Mouse (Mus musculus): ENCODE results near the gene Mfsd4a. TPM values are rescaled to one million over a fixed set of nuclear protein-coding genes. Genes with fewer than 3 reads are reported as not detected.

Gene Mfsd4a
- polyA plus RNA-seq, 1 experiment from 2014 or later: 7.2 TPM

GRCm38 (mm10) chr1:132003111-132003510 is 64.8 kb downstream of the Mfsd4a start:
- Histone ChIP-seq H3K27me3 (no peaks in the 10 kb centered on the region), H3K9me3 (replicated peaks) (no peaks in the 10 kb centered on the region), H3K4me1 (replicated peaks) (peaks cover 5% of the 10 kb centered on the region), H3K4me2 (no peak overlapping the region), H3K4me3 (no peak overlapping the region), H3K36me3 (no peaks in the 10 kb centered on the region), H3K9ac (no peak overlapping the region), H3K27ac (peak overlapping the region; percentile 50)
- no peak for ATAC-seq (replicated peaks; ENCODE audit: insufficient number of reproducible peaks, insufficient read depth, low FRiP score, low read depth)
- WGBS: 54% methylated on average over 2 of the region's 2 CpGs

GRCm38 (mm10) chr1:132001880-132002330 is 66.0 kb downstream of the Mfsd4a start:
- Histone ChIP-seq H3K4me2 (no peak overlapping the region), H3K27me3 (no peaks in the 10 kb centered on the region), H3K4me3 (no peak overlapping the region), H3K36me3 (no peaks in the 10 kb centered on the region), H3K9me3 (replicated peaks) (no peaks in the 10 kb centered on the region), H3K27ac (no peak overlapping the region), H3K9ac (no peak overlapping the region), H3K4me1 (replicated peaks) (peaks cover 5% of the 10 kb centered on the region)
- 79% methylated on average over 4 of the region's 4 CpGs for WGBS
- ATAC-seq (replicated peaks; ENCODE audit: insufficient number of reproducible peaks, insufficient read depth, low FRiP score, low read depth): no peak

GRCm38 (mm10) chr1:132000506-132000905 is 67.4 kb downstream of the Mfsd4a start:
- H3K36me3 ChIP-seq: no peaks in the 10 kb centered on the region
- no peaks in the 10 kb centered on the region for H3K4me1 ChIP-seq (replicated peaks)
- no peaks in the 10 kb centered on the region for H3K27me3 ChIP-seq
- no peak overlapping the region for H3K4me3 ChIP-seq
- no peak for ATAC-seq (replicated peaks; ENCODE audit: insufficient number of reproducible peaks, insufficient read depth, low FRiP score, low read depth)
- no peak overlapping the region for H3K9ac ChIP-seq
- H3K4me2 ChIP-seq: no peak overlapping the region
- H3K27ac ChIP-seq: no peak overlapping the region
- no peaks in the 10 kb centered on the region for H3K9me3 ChIP-seq (replicated peaks)

GRCm38 (mm10) chr1:131995062-131995461 is 72.8 kb downstream of the Mfsd4a start:
- H3K4me1 ChIP-seq (replicated peaks): no peaks in the 10 kb centered on the region
- no peak overlapping the region for H3K4me2 ChIP-seq
- no peak overlapping the region for H3K4me3 ChIP-seq
- no peak overlapping the region for H3K9ac ChIP-seq
- no peaks in the 10 kb centered on the region for H3K36me3 ChIP-seq
- H3K9me3 ChIP-seq (replicated peaks): no peaks in the 10 kb centered on the region
- no peaks in the 10 kb centered on the region for H3K27me3 ChIP-seq
- H3K27ac ChIP-seq: no peak overlapping the region
- no peak for ATAC-seq (replicated peaks; ENCODE audit: insufficient number of reproducible peaks, insufficient read depth, low FRiP score, low read depth)
- 29% methylated on average over 4 of the region's 4 CpGs for WGBS

GRCm38 (mm10) chr1:131993169-131994040 is 74.5 kb downstream of the Mfsd4a start:
- Histone ChIP-seq H3K4me1 (replicated peaks) (no peaks in the 10 kb centered on the region), H3K9ac (no peak overlapping the region), H3K27me3 (no peaks in the 10 kb centered on the region), H3K4me3 (no peak overlapping the region), H3K9me3 (replicated peaks) (no peaks in the 10 kb centered on the region), H3K36me3 (no peaks in the 10 kb centered on the region), H3K4me2 (no peak overlapping the region), H3K27ac (no peak overlapping the region)
- 79% methylated on average over 12 of the region's 12 CpGs for WGBS
- ATAC-seq (replicated peaks; ENCODE audit: insufficient number of reproducible peaks, insufficient read depth, low FRiP score, low read depth): no peak

- Histone ChIP-seq H3K9me3 (replicated peaks) (no peaks in the 10 kb centered on the region), H3K36me3 (no peaks in the 10 kb centered on the region), H3K4me2 (no peak overlapping the region), H3K9ac (no peak overlapping the region), H3K4me1 (replicated peaks) (no peaks in the 10 kb centered on the region), H3K27ac (no peak overlapping the region), H3K27me3 (no peaks in the 10 kb centered on the region), H3K4me3 (no peak overlapping the region)
- ATAC-seq (replicated peaks; ENCODE audit: insufficient number of reproducible peaks, insufficient read depth, low FRiP score, low read depth): no peak
- WGBS: 81% methylated on average over 7 of the region's 7 CpGs
Measured at GRCm38 (mm10) chr1:131992561-131993001, 75.3 kb downstream of the Mfsd4a start.

- H3K27ac ChIP-seq: no peak overlapping the region
- H3K4me2 ChIP-seq: no peak overlapping the region
- no peak overlapping the region for H3K9ac ChIP-seq
- no peaks in the 10 kb centered on the region for H3K36me3 ChIP-seq
- H3K9me3 ChIP-seq (replicated peaks): no peaks in the 10 kb centered on the region
- H3K4me1 ChIP-seq (replicated peaks): no peaks in the 10 kb centered on the region
- no peak overlapping the region for H3K4me3 ChIP-seq
- 77% methylated on average over 9 of the region's 9 CpGs for WGBS
- no peak for ATAC-seq (replicated peaks; ENCODE audit: insufficient number of reproducible peaks, insufficient read depth, low FRiP score, low read depth)
- no peaks in the 10 kb centered on the region for H3K27me3 ChIP-seq
Measured at GRCm38 (mm10) chr1:131990083-131990760, 77.6 kb downstream of the Mfsd4a start.

- H3K9ac ChIP-seq: no peak overlapping the region
- H3K4me1 ChIP-seq (replicated peaks): no peaks in the 10 kb centered on the region
- no peaks in the 10 kb centered on the region for H3K36me3 ChIP-seq
- no peak overlapping the region for H3K4me2 ChIP-seq
- no peak overlapping the region for H3K27ac ChIP-seq
- no peaks in the 10 kb centered on the region for H3K9me3 ChIP-seq (replicated peaks)
- H3K27me3 ChIP-seq: no peaks in the 10 kb centered on the region
- H3K4me3 ChIP-seq: no peak overlapping the region
- ATAC-seq (replicated peaks; ENCODE audit: insufficient number of reproducible peaks, insufficient read depth, low FRiP score, low read depth): no peak
- WGBS: 81% methylated on average over 4 of the region's 4 CpGs
Measured at GRCm38 (mm10) chr1:131989476-131989875, 78.4 kb downstream of the Mfsd4a start.

GRCm38 (mm10) chr1:131987432-131987831 is 80.4 kb downstream of the Mfsd4a start:
- Histone ChIP-seq H3K36me3 (no peaks in the 10 kb centered on the region), H3K9ac (no peak overlapping the region), H3K4me2 (peak overlapping the region; percentile 38; the same call in 1 of the 2 replicates), H3K27ac (no peak overlapping the region), H3K27me3 (no peaks in the 10 kb centered on the region), H3K4me1 (replicated peaks) (no peaks in the 10 kb centered on the region), H3K4me3 (no peak overlapping the region), H3K9me3 (replicated peaks) (no peaks in the 10 kb centered on the region)
- 63% methylated on average over 15 of the region's 15 CpGs for WGBS
- no peak for ATAC-seq (replicated peaks; ENCODE audit: insufficient number of reproducible peaks, insufficient read depth, low FRiP score, low read depth)

- Histone ChIP-seq H3K4me3 (no peak overlapping the region), H3K4me1 (replicated peaks) (no peaks in the 10 kb centered on the region), H3K9me3 (replicated peaks) (no peaks in the 10 kb centered on the region), H3K36me3 (no peaks in the 10 kb centered on the region), H3K4me2 (no peak overlapping the region), H3K9ac (no peak overlapping the region), H3K27me3 (no peaks in the 10 kb centered on the region), H3K27ac (no peak overlapping the region)
- no peak for ATAC-seq (replicated peaks; ENCODE audit: insufficient number of reproducible peaks, insufficient read depth, low FRiP score, low read depth)
- WGBS: 75% methylated on average over 2 of the region's 2 CpGs
Measured at GRCm38 (mm10) chr1:131983806-131984205, 84.1 kb downstream of the Mfsd4a start.

- Histone ChIP-seq H3K9ac (no peak overlapping the region), H3K4me3 (no peak overlapping the region), H3K27ac (no peak overlapping the region), H3K9me3 (replicated peaks) (no peaks in the 10 kb centered on the region), H3K36me3 (no peaks in the 10 kb centered on the region), H3K4me1 (replicated peaks) (no peaks in the 10 kb centered on the region), H3K4me2 (no peak overlapping the region), H3K27me3 (no peaks in the 10 kb centered on the region)
- WGBS: 17% methylated on average over 5 of the region's 5 CpGs
- no peak for ATAC-seq (replicated peaks; ENCODE audit: insufficient number of reproducible peaks, insufficient read depth, low FRiP score, low read depth)
Measured at GRCm38 (mm10) chr1:131982907-131983306, 85.0 kb downstream of the Mfsd4a start.

Data from heart, embryonic 15.5 days (tissue).